Mouse (Mus musculus) forebrain, embryonic 11.5 days (tissue): ENCODE results near the gene Ctnnbip1. TPM values are rescaled to one million over a fixed set of nuclear protein-coding genes. Genes with fewer than 3 reads are reported as not detected.

Experiments used
- ATAC-seq: fragments of 200-750 bp; cut with Nextera tagmentation; replicated peaks from 2 replicates; pipeline ENCODE4 v1.8.0; 2017; ENCODE audit warnings: moderate TSS enrichment; ENCODE audit not compliant: low FRiP score
- DNase-seq: peaks from one replicate; pipeline ENCODE4 v3.0.0-alpha.2; 2017; ENCODE audit warnings: low spot score
- H3K27ac ChIP-seq: fragments of 300-500 bp; sonication (generic); 2 replicates; pipeline ENCODE4 v1.5.1; 2014; ENCODE audit warnings: low read depth, low read length
- H3K27me3 ChIP-seq: fragments of 300-500 bp; sonication (generic); 2 replicates; pipeline ENCODE4 v1.6.1; 2014; ENCODE audit warnings: mild to moderate bottlenecking, low read length, mixed read lengths; ENCODE audit not compliant: control insufficient read depth, insufficient read depth
- H3K36me3 ChIP-seq: fragments of 300-500 bp; sonication (generic); 2 replicates; pipeline ENCODE4 v1.6.1; 2014; ENCODE audit warnings: mild to moderate bottlenecking, low read length, moderate library complexity, mixed read lengths; ENCODE audit not compliant: control insufficient read depth, insufficient read depth
- H3K4me1 ChIP-seq: fragments of 300-500 bp; sonication (generic); replicated peaks from 2 replicates; pipeline ENCODE4 v1.6.1; 2014; ENCODE audit warnings: low read length, mixed read lengths; ENCODE audit not compliant: control insufficient read depth, insufficient read depth
- H3K4me2 ChIP-seq: fragments of 300-500 bp; sonication (generic); 2 replicates; pipeline ENCODE4 v1.6.1; 2014; ENCODE audit warnings: low read depth, mild to moderate bottlenecking, low read length, moderate library complexity, mixed read lengths; ENCODE audit not compliant: severe bottlenecking
- H3K4me3 ChIP-seq: fragments of 300-500 bp; sonication (generic); 2 replicates; pipeline ENCODE4 v1.5.1; 2014; ENCODE audit warnings: low read depth, low read length
- H3K9ac ChIP-seq: fragments of 300-500 bp; sonication (generic); 2 replicates; pipeline ENCODE4 v1.6.1; 2014; ENCODE audit warnings: low read length
- H3K9me3 ChIP-seq: fragments of 300-500 bp; sonication (generic); 2 replicates; pipeline ENCODE4 v1.6.1; 2016; ENCODE audit warnings: low read length, mixed read lengths; ENCODE audit not compliant: control insufficient read depth
- WGBS: fragments of 180-500 bp; shearing (Covaris S2); extraction: QIAGEN DNeasy Blood & Tissue Kit; methylation state at CpG from one replicate; pipeline ENCODE4 v1.1.7; 2014; 5-methylcytosine and 5-hydroxymethylcytosine counted together
- polyA plus RNA-seq: library from polyadenylated mRNA; unstranded; fragments of >200 nt; fragmentation: Nextera tagmentation; extraction: Ambion mirVana; gene quantifications from 2 replicates; pipeline ENCODE4 v1.2.1, GENCODE M21; 2014

Ctnnbip1 gene
- polyA plus RNA-seq, 1 experiment from 2014 or later: 71.7 TPM

GRCm38 (mm10) chr4:149546797-149547444, 28.9 kb downstream of the Ctnnbip1 start:
- H3K27ac ChIP-seq: no peak overlapping the region
- no peaks in the 10 kb centered on the region for H3K9me3 ChIP-seq
- DNase-seq (no peak), ATAC-seq (no peak)
- 89% methylated on average over 9 of the region's 9 CpGs for WGBS
- H3K9ac ChIP-seq: no peak overlapping the region
- no peaks in the 10 kb centered on the region for H3K27me3 ChIP-seq
- no peak overlapping the region for H3K4me2 ChIP-seq
- no peak overlapping the region for H3K4me3 ChIP-seq
- H3K36me3 ChIP-seq: no peaks in the 10 kb centered on the region
- H3K4me1 ChIP-seq: no peaks in the 10 kb centered on the region

GRCm38 (mm10) chr4:149547523-149547922, 29.5 kb downstream of the Ctnnbip1 start:
- Histone ChIP-seq H3K27ac (no peak overlapping the region), H3K4me2 (no peak overlapping the region), H3K36me3 (no peaks in the 10 kb centered on the region), H3K4me3 (no peak overlapping the region), H3K9me3 (no peaks in the 10 kb centered on the region), H3K9ac (no peak overlapping the region), H3K4me1 (no peaks in the 10 kb centered on the region), H3K27me3 (no peaks in the 10 kb centered on the region)
- DNase-seq (no peak), ATAC-seq (no peak)
- 83% methylated on average over 6 of the region's 6 CpGs for WGBS

GRCm38 (mm10) chr4:149549221-149549925, 31.3 kb downstream of the Ctnnbip1 start:
- Histone ChIP-seq H3K4me2 (no peak overlapping the region), H3K27me3 (no peaks in the 10 kb centered on the region), H3K4me3 (no peak overlapping the region), H3K9me3 (no peaks in the 10 kb centered on the region), H3K36me3 (no peaks in the 10 kb centered on the region), H3K9ac (no peak overlapping the region), H3K27ac (no peak overlapping the region), H3K4me1 (no peaks in the 10 kb centered on the region)
- DNase-seq: peak; percentile 81
- WGBS: 71% methylated on average over 9 of the region's 9 CpGs
- ATAC-seq: peak; percentile 69

- H3K36me3 ChIP-seq: no peaks in the 10 kb centered on the region
- H3K4me2 ChIP-seq: no peak overlapping the region
- no peak for ATAC-seq
- no peak overlapping the region for H3K4me3 ChIP-seq
- H3K27ac ChIP-seq: no peak overlapping the region
- DNase-seq: no peak
- H3K9me3 ChIP-seq: no peaks in the 10 kb centered on the region
- 78% methylated on average over 5 of the region's 5 CpGs for WGBS
- no peaks in the 10 kb centered on the region for H3K27me3 ChIP-seq
- no peaks in the 10 kb centered on the region for H3K4me1 ChIP-seq
- H3K9ac ChIP-seq: no peak overlapping the region
Observed at GRCm38 (mm10) chr4:149550866-149551265, 32.8 kb downstream of the Ctnnbip1 start.

GRCm38 (mm10) chr4:149551696-149552095, 33.7 kb downstream of the Ctnnbip1 start:
- Histone ChIP-seq H3K36me3 (no peaks in the 10 kb centered on the region), H3K27me3 (no peaks in the 10 kb centered on the region), H3K27ac (no peak overlapping the region), H3K4me1 (no peaks in the 10 kb centered on the region), H3K9ac (no peak overlapping the region), H3K4me2 (no peak overlapping the region), H3K9me3 (no peaks in the 10 kb centered on the region), H3K4me3 (no peak overlapping the region)
- ATAC-seq (no peak), DNase-seq (no peak)
- WGBS: 91% methylated on average over 5 of the region's 5 CpGs

GRCm38 (mm10) chr4:149553834-149554233, 35.8 kb downstream of the Ctnnbip1 start:
- no peak overlapping the region for H3K9ac ChIP-seq
- DNase-seq (no peak), ATAC-seq (no peak)
- no peak overlapping the region for H3K4me2 ChIP-seq
- H3K4me1 ChIP-seq: no peaks in the 10 kb centered on the region
- no peaks in the 10 kb centered on the region for H3K9me3 ChIP-seq
- WGBS: 83% methylated on average over 7 of the region's 7 CpGs
- no peaks in the 10 kb centered on the region for H3K27me3 ChIP-seq
- H3K27ac ChIP-seq: no peak overlapping the region
- no peak overlapping the region for H3K4me3 ChIP-seq
- no peaks in the 10 kb centered on the region; the same call in 1 of the 2 replicates for H3K36me3 ChIP-seq

- Histone ChIP-seq H3K36me3 (no peaks in the 10 kb centered on the region; the same call in 1 of the 2 replicates), H3K9ac (no peak overlapping the region), H3K4me2 (no peak overlapping the region), H3K27me3 (no peaks in the 10 kb centered on the region), H3K4me1 (no peaks in the 10 kb centered on the region), H3K4me3 (no peak overlapping the region), H3K9me3 (no peaks in the 10 kb centered on the region; the same call in 1 of the 2 replicates), H3K27ac (no peak overlapping the region)
- WGBS: 85% methylated on average over 4 of the region's 4 CpGs
- no peak for ATAC-seq
- no peak for DNase-seq
Observed at GRCm38 (mm10) chr4:149556111-149556510, 38.1 kb downstream of the Ctnnbip1 start.

- H3K4me3 ChIP-seq: no peak overlapping the region
- H3K27ac ChIP-seq: no peak overlapping the region
- peaks cover 7% of the 10 kb centered on the region for H3K4me1 ChIP-seq
- H3K9ac ChIP-seq: no peak overlapping the region
- H3K27me3 ChIP-seq: no peaks in the 10 kb centered on the region
- 91% methylated on average over 5 of the region's 5 CpGs for WGBS
- no peaks in the 10 kb centered on the region; the same call in 1 of the 2 replicates for H3K9me3 ChIP-seq
- H3K4me2 ChIP-seq: no peak overlapping the region
- no peaks in the 10 kb centered on the region; the same call in 1 of the 2 replicates for H3K36me3 ChIP-seq
- DNase-seq: no peak
- ATAC-seq: no peak
Observed at GRCm38 (mm10) chr4:149557905-149558304, 39.9 kb downstream of the Ctnnbip1 start.
